Mouse (Mus musculus) spleen, postnatal 4 days (tissue): ENCODE data around the gene Dohh.
A peak's percentile ranks its signal among the peaks of the same experiment; 100 is the strongest.

Source experiments
- DNase-seq, 2 experiments: peaks; one replicate each; pipeline ENCODE4 v3.0.0; 2022; ENCODE audit warnings: low spot score in 2 of 2

Dohh gene

DNA sequence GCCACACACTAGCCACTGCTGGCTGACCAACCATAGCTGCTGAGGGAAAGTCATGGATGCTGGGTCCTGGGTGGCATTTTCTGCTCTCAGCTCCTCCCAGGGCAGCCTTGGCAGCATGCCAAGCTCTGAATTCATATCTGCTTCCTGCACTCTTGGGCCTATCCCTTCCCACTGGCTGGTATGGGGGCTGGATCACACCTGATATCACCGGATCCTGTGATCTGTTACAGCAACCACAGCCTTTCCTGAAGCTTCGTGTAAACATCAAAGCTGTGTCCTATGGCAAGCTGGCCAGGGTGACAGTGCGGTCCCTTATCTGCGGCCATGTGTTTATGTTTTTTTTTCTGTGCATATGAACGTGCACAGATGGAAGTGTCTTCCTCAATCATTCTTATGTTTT is 2.2 kb upstream of the Dohh start:
- DNase-seq = peak; percentile 94 to 96

DNA sequence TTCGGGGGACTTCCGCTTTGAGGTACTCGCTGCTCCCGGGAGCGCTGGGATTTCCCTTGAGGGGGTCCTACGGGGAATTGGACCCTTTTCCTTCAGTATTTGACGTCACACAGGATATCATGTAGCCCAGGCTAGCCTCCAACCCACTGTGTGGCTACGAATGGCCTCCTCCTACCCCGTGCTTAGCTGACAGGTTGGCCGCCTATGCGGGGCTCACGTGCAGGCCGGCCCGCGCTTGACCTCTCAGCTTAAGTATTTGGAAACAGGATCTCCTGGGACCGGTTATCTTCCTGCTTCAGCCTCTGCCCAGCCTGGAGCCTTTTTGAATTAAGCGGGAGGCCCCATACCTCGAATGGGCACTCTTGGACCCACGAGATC is 366 bp downstream of the Dohh start:
- DNase-seq = no peak

DNA sequence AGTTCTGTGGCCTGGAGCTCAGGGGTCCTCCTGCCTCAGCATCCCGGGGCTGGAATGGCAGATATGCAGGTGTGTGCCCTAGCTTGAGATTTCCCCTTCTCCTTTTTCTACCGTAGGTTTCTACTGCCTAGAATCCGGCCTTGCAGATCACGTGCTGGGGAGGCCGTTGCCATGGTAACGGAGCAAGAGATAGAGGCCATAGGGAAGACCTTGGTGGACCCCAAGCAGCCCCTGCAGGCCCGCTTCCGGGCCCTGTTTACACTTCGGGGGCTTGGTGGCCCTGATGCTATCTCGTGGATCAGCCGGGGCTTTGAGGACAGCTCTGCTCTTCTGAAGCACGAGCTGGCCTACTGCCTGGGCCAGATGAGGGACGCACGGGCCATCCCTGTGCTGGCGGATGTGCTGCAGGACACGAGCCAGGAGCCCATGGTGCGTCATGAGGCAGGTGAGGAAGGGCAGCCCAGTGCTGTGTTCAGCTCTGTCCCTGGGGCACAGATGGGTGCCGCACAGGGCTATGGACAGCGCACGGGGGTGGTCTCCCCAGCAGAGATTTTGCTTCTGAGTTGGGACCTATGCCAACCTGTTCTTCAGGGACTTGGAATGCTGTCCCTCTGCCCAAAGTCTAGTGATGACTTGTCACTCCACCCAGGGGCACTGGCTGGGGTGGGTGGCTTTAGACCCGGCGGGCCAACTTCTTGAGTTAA is 1.5 kb downstream of the Dohh start:
- no peak for DNase-seq

DNA sequence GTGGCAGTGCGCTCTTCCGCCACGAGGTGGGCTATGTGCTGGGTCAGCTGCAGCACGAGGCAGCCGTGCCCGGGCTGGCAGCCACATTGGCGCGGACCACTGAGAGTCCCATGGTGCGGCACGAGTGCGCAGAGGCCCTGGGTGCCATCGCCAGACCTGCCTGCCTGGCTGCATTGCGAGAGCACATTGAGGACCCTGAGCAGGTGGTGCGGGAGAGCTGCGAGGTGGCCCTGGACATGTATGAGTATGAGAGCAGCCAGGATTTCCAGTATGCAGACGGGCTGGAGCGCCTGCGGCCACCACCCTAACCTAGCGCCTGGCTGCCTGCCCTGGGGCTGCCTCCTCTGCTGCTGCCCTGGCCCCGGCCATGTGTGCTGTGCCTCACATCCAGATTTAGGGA is 3.5 kb downstream of the Dohh start:
- no peak for DNase-seq

DNA sequence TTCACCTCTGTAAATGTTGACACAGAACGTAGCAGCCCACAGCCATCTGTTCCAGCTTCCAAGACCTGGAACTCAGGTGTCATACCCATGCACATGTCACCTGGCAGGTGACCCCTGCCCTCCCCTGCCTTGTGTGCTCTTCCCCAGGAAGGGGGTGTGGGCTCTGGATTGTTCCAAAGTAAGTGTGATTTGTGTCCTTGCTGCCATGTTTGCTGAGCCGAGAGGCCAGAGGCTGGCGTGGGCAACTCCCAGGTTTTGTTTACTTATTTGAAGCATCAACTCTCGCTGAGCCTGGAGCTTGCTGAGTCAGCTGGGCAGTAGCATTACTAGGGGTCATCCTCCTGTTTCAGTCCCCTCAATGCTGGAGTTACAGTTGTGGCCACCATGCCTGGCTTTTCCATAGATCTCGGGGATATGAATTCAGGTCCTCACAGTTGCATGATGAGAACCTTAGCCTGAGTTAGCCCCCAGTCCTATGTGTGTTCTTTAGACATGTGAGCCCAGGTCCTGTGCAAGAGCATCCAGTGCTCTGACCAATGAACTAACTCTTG is 4.4 kb downstream of the Dohh start, which contains the start of gene Gm48552:
TSS of gene Gm48552 (plus strand) at position 501 of the 551 bp plus-strand sequence.
- no peak for DNase-seq

DNA sequence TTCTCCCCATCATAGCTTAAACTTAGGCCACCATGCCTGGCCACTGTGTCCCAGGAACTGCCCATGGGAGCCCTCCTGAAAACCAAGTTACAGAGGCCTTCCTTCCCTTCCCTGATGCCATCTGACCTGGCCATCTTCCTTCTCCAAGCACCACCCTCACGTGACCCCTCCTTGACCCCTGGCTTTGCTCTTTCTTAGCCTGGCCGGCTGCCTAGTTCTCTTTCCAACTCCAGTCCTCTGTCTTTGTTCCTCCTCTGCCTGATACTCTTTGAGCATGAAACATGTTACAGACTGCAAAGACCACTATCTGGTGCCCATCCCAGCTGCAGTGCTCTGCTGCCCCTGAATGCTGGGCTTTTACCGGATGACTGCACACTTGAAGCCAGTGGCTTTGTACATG is 5.1 kb downstream of the Dohh start:
- no peak for DNase-seq

DNA sequence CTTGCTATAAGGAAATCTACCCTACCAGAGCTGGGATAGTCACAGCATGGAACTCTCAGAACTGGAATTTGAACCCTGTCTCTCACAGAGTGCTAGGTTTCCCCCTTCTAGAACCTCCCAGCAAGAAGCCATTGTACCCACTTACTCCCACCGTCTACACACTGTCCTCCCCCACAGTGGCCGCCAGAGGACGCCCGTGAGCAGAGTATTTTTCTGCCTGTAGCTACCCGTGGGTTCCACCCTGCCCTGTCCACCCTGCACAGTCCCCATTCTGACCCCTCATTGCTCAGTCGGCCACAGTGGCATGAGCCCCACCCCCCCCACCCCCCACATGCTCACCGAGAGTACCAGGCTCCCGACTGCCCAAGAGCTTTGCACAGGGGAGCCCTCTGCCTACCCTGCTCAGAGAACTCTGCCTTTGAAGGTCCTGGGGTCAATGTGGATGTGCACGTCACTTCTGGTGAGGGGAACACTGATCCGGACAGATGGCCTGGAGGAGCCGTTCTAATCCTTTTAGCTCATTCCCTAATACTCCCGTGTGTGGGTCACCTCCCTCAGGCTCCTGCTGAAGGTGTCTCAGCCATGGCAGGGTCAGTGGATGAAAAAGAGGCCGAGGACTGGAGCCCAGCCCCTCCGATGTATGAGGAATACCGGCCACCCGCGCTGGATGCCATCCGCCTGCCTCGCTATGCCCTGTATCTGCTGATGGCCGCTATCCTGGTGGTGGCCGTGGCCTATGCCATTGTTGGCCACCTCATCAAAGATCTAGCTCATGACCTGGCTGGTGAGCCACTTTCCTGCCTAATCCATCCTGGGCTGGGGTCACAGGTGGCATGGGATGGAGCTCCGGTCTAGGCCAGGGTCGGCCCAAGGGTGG is 5.8 kb downstream of the Dohh start:
- peak; percentile 79 to 94 for DNase-seq

DNA sequence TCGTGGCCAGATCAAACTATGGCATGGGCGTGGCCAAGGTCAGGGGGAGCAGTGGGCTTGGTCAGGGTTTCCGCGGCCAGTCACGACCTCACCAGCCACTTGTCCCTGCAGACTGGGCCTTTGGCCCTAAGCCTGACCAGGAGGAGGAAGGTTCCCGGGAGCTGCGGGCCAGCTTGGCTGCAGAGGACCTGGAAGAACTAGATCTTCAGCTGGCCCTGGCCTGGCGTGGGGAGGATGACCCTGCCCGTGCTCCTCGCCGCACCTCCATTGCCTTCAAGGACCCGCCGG is 6.4 kb downstream of the Dohh start:
- DNase-seq = no peak

DNA sequence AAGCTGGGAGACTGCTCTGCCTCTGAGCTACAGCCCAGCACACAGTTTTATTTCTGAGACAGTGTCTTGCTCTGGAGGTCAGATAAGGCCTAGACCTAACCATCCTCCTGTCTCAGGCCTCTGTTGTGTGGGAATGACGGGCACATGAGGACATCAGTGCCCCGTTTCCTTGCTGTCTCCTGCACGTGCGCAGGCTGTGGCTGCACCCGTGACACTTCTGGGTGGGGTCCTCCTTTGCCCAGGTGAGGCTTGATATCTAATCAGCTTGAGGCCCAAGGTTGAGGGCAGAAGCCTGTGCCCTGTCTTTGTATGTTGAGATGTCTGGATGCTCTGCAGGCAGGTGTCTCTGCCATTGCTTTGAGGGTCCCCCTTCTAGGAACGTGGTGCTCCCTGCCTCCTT is 8.0 kb downstream of the Dohh start:
- DNase-seq = no peak

DNA sequence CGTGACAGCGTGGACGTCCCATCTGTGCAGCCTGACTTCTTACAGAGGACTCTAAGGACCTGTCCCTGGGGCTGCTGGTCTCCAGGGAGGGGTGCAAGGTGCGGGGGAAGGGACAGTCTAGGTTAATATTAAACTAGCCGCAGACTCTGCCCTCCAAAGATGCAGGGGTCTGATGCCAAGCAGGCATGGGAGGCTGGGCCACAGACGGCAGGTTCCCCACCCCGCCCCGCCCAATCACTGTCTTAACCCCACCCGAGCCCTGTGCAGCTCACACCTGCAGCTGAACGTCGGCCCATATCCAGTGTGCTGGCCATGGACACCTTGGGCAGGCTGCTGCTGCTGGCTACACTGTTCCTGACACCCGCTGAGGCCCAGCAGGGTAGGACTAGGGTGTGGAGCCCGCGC is 8.6 kb downstream of the Dohh start, which contains the start of gene Smim24:
TSS of gene Smim24 (plus strand) at position 271 of the 405 bp plus-strand sequence.
- no peak for DNase-seq

DNA sequence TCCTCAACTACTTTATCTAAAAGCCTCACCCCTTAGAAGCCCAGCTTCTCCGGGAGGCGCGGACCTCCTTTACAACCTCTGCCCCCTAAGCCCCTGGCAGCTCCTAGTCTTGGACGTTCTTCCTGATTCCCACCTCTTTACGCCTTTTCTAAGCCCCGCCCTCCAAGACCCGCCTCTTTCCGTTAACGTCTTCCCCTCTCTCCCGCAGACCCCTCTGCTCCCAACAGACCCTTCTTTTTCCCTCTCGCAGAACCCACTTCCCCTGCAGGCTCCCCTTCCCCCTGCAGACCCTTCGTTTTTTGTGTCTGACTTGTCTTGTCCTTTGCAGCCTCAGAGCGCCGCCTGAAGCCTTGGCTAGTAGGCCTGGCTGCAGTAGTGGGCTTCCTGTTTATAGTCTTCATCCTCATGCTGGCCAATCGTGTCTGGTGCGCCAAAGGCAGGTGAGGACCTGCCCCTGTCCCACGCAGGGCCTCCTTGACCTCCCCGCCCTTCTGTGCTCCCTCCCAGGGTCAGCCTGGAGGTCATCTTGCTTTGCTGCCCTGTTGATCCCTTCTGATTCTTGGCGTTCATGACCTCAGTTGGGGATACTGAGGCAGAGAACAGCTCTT is 9.3 kb downstream of the Dohh start:
- no peak for DNase-seq

DNA sequence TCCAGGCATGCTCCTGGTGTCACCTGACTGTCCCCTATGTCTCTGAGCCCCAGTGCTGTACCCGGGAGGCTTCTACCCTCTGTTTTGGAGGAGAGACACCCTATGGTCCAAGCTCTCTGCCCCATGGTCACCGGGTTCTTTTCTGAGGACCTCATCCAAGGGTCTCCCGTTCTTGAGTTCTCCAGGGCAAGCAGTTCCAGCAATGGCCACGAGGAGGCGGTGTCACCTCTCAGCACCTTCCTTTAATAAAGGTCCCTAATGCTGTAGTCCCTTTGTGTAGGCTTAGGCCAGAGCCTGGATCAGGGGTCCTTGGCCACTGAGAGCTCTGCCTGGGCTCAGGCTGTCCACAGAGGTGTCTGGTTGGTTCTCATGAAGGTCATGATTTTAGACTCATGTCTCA is 10.9 kb downstream of the Dohh start:
- DNase-seq = peak; percentile 75 to 93

DNA sequence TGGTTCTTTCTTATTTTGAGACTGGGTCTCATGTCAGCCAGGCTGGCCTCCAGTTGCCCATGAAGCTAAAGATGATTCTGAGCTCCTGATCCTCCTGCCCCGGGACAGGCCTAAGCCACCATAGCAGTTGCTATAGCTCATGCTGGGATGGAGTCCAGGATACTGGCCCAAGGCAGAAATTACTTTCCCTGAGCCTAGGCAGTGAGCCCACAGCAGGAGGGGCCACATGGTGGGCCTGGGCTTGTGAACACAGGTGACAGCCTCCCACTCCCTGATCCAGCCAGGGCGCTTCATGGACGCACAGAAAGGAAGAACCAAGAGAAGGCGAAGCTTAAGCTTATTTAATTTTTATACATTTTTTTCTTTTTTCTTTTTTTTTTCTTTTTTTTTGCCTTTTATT is 11.6 kb downstream of the Dohh start:
- no peak for DNase-seq

DNA sequence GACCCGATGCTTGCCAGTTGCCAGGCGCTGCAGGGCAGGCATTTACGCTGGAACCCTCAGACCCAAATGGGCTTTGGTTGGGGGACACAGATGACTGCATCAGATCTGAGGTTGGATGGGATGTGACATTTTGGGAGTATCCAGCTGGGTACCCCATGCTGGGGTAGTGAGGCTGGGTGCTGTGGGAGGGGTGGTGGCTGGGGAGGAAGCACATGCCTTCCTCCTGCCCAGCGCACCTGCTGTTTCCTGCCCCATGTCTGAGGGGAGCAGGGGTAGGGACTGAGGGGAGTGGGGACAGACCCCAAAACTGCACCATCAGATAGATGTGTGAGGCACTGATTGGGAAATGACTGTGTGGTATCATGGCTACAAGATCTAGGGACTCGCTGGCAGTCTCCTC is 12.5 kb downstream of the Dohh start:
- no peak for DNase-seq

DNA sequence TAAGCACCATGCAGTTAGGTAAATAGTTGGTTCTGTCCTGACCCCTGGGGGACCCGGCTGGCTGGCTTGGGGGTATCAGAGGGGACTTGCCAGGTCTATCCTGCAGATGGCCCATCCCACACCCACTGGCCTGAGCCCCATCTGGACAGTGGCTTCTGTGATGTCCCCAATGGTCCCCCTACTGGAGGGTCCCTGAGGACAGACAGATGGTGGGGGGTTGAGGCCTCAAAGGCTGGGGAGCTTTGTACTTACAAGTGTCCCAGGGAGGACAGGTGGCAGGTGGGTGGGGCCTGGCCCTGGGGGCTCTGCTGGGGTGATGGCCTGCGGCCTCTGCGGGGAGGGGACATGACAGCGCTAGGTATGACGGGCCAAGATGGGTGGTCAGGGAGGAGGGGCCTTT is 15.1 kb downstream of the Dohh start:
- no peak for DNase-seq

DNA sequence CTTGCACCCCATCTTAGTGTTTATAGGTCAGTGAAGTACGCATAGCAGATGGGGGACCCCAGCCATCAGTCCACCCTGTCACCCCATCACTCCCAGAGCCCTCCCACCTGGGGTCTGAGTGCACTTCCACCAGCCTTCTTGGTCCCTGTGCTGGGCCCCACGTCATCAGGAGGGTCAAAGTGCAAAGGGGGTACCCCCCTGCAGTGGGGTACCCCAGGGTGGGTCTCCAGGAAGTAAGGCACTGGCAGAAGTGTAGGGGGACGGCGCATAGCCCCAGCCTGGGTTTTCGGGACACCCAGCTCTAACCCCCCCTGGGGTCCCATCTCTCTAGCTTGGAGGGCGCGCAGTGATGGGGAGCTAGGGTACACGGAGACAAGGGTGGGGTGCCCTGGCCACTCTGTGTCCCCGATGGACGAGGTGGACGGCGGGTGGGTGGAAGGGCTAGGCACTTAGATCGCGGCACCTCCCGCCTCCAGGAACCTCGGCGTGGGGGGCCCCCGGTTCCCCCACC is 15.6 kb downstream of the Dohh start:
- no peak for DNase-seq

DNA sequence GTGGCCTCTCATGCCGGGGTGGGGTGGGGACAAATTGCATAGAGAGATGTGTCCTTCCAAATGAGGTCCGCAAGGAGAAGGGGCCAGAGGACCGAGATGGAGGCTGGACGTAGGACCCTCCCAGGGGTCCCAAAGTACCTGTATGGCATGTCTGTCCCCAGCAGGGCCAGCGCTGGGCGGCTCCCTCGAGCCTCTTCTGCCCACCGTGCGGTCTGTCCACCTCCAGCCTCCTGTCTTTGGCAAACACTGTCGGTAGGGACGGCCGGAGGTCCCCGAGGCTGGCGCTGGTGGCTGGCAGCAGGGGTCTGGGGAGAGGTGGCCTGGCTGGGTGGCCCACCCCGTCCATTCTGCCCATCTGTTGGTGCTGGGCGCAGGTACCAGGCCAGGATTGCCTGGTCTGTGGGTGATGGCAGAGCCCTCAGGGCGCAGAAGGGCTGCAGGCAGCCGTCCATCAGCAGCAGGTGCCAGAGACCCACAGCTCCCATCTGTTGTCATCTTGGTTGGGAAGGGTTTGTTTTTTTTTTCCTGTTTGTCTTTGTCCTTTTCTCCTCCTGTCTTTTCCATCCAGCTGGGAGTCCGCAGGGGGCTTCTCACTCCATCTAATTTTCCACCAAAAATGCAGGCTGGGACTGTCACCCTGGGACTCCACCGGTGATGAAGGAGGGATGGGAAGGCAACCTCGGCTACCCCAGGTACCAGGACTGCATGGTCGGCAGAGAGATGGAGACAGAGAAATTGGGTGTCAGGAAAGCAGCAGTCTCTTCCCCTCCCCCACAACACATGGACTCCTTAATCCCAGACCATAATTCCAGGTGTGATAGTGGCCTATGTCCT is 16.4 kb downstream of the Dohh start:
- no peak for DNase-seq

DNA sequence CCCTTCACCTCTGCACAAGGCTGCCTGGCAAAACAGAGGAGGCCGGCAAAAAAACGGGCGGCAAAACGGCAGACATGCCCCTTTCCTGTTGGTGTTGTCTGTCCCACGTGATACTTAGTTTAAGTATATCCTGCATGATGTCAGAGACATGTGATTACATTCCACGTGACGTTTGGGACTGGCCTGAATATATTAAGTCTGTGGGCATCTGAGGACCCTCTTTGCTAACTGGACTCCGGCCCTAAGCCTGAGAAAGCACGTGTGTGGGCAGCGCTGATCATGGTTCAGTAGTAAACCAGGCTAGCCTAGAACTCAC is 16.9 kb downstream of the Dohh start:
- no peak for DNase-seq

DNA sequence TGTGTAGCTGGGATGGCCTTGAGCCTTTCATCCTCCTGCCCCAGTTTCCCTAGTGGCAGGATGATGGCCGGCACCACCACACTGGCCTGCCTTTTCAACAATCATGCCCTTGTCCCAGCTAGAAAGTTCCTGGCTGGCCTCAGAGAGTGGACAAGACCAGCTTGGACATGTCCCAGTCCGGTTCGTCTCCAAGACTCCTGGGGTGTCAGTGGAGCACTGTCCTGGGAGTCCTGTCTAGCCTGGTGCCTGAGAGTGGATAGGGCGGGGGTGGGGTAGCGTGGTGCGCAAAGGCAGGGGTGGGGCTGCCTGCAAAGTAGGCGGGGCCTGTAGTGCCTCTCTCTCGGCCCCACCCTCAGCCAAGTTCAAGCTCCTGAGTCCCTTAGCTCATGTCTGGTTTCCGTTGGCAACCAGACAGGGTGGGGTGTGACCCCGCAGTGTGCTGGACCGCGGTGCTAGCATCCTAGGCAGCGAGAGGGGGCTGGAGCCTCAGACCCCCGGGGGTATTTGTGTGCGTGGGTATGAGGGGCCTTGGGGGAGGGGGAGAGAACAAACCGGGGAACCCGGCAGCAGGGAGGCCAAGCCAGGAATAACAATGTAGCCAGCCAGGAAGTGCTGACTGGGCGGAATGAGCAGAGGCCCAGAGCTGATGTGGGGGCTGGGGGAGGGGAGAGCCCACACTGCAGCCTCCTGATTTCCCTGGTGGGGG is 17.4 kb downstream of the Dohh start:
- peak; percentile 69 to 79 for DNase-seq

DNA sequence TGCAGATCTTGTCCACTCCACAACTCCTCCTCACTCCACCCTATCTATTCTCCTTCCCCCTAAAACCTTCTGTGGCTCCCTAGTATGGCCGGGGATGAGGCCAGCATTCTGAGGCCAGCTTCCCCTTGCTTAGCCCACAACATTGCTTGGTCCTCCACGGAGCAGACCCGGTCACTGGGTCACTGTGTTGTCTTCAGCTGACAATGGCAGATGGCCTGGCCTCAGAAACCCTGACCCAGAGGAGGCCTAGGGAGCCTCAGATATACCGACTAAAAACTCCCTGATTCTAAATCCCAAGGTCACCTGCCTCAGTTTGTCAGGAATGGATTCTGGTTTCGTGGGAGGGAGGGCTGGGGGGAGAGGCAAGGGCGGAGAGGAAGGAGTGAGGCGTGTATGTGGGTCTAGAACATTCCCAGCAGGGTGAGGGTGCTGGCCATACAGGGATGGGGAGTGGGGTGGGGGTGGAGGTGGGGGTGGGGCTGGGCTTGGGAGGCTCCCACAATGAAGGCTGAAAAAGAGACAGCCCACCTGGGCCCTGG is 18.1 kb downstream of the Dohh start:
- no peak for DNase-seq

DNA sequence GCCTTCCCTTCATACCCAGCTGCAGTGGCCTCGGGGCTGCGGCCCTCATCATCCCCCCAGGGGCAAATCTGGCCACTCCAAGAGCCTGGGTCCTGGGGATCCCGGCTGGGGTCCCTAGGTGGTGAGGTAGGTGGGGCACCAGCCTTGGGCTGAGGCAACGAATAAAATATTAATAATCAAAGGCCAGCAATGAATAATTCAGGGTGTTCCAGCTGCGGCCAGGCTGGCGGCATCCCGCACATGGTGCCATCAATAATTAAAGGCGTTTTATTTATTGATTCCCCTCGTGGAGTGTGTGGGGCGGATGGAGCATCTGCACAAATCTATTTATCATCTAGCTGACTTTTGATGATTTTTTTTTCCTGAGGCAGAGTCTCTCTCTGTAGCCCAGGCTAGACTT is 19.3 kb downstream of the Dohh start:
- DNase-seq = no peak
